10 mouse cellular contexts compared by ENCODE assay signal in genomic region chr7:132882343-132882742, GRCm38 (mm10). TPM values are rescaled to one million over a fixed set of nuclear protein-coding genes. Genes with fewer than 3 reads are reported as not detected.
DNase-seq lines count a peak whose midpoint lies in the region; ATAC-seq and TF ChIP-seq lines count a peak whose summit lies in the region.
"Had no signal": no experiment of that assay in that cellular context is flagged by ENCODE, and none has a peak within 500 bp of the region (broad histone marks: within the 10 kb centered on the region; RNA-seq: fewer than 3 reads in every experiment).

No protein-coding gene starts in this region.

- DNase-seq in layer of hippocampus, adult 2 months (ENCODE audit: low spot score in 2 of 2) = no peak
- DNase-seq in layer of hippocampus, adult 8-10 months (ENCODE audit: low spot score in 2 of 2) = no peak
- DNase-seq in R1 (ENCODE audit: low read depth, low spot score) = peak; percentile 72
- no peak for DNase-seq in gastrocnemius, adult 8-10 months (ENCODE audit: low spot score in 2 of 2)
- DNase-seq in left cerebral cortex, adult 11 months (ENCODE audit: low spot score) = no peak
- DNase-seq: cerebellum, adult 9-10 months; liver, embryonic 13.5 days had no signal

- H3K4me3 ChIP-seq in layer of hippocampus, adult 2 months = no peak overlapping the region
- H3K4me3 ChIP-seq: forebrain, embryonic 12.5 days; liver, embryonic 13.5 days had no signal

- peak; percentile 47 for ATAC-seq in CD4-positive, CD25-positive, alpha-beta regulatory T cell, adult 4 months
- ATAC-seq in monocyte, adult 5-6 weeks (replicated peaks; ENCODE audit: insufficient number of reproducible peaks, low FRiP score, low TSS enrichment, poor library complexity, severe bottlenecking) = 0 out of 2 replicates have a peak, but pooled peaks have one; percentile 56

- TF ChIP-seq CTCF in layer of hippocampus, adult 2 months (conservative IDR thresholded peaks at IDR 0.05) = peak; percentile 66

- H3K27ac ChIP-seq in layer of hippocampus, adult 2 months = no peak overlapping the region
- H3K27ac ChIP-seq: forebrain, embryonic 12.5 days; liver, embryonic 13.5 days had no signal

RNA-seq across cellular contexts. Expression of gene Abraxas2, which starts 23.3 kb away (rescaled TPM):
- 10 to 100 TPM; 28.8 to 30.3 TPM for total RNA-seq in layer of hippocampus, adult 2 months (2021)
- total RNA-seq in layer of hippocampus, adult 8-10 months (2022) = 10 to 100 TPM; 27.3 to 32.3 (median 29.8) TPM
- 10 to 100 TPM; 35.2 to 37.9 TPM for polyA plus RNA-seq in CD4-positive, CD25-positive, alpha-beta regulatory T cell, adult 4 months (2017; shearing (Covaris generic))
- 47.0 to 82.9 TPM (median 61.5 TPM) in 3 replicates for total RNA-seq in monocyte, adult 5-6 weeks (2017)
- total RNA-seq in gastrocnemius, adult 8-10 months (2022) = 10 to 100 TPM; 21.9 to 24.0 (median 22.7) TPM

RNA-seq across cellular contexts. Expression of gene Eef1akmt2, which starts 29.9 kb away (rescaled TPM):
- total RNA-seq in layer of hippocampus, adult 2 months (2021) = 10 to 100 TPM; 35.8 to 38.6 TPM
- total RNA-seq in layer of hippocampus, adult 8-10 months (2022) = 10 to 100 TPM; 29.3 to 36.5 (median 35.4) TPM
- 10 to 100 TPM; 55.3 to 58.5 TPM for polyA plus RNA-seq in CD4-positive, CD25-positive, alpha-beta regulatory T cell, adult 4 months (2017; shearing (Covaris generic))
- 51.1 to 55.5 TPM (median 53.4 TPM) in 3 replicates for total RNA-seq in monocyte, adult 5-6 weeks (2017)
- 1 to 10 TPM; 4.6 to 9.0 (median 5.9) TPM for total RNA-seq in gastrocnemius, adult 8-10 months (2022)

RNA-seq across cellular contexts. Expression of gene Zranb1, which starts 48.6 kb away (rescaled TPM):
- 10 to 100 TPM; 45.9 to 46.3 TPM for total RNA-seq in layer of hippocampus, adult 2 months (2021)
- 10 to 100 TPM; 42.1 to 46.7 (median 44.4) TPM for total RNA-seq in layer of hippocampus, adult 8-10 months (2022)
- 10 to 100 TPM; 11.4 to 15.4 TPM for polyA plus RNA-seq in CD4-positive, CD25-positive, alpha-beta regulatory T cell, adult 4 months (2017; shearing (Covaris generic))
- total RNA-seq in monocyte, adult 5-6 weeks (2017) = 63.6 to 72.5 TPM (median 67.5 TPM) in 3 replicates
- total RNA-seq in gastrocnemius, adult 8-10 months (2022) = 10 to 100 TPM; 55.7 to 67.7 (median 59.6) TPM
